12 mouse cellular contexts compared by ENCODE assay signal in genomic region chr9:46784355-46784975, GRCm38 (mm10).
DNase-seq lines count a peak whose midpoint lies in the region; ATAC-seq lines count a peak whose summit lies in the region.
"Had no signal": no experiment of that assay in that cellular context is flagged by ENCODE, and none has a peak within 500 bp of the region (broad histone marks: within the 10 kb centered on the region; RNA-seq: fewer than 3 reads in every experiment).

No protein-coding gene starts in this region.

- DNase-seq in frontal cortex, postnatal 25 days (ENCODE audit: low spot score in 2 of 2), result no peak
- peak; percentile 76 for DNase-seq in layer of hippocampus, adult 9-11 months
- DNase-seq in layer of hippocampus, adult 9-10 months (ENCODE audit: low spot score), result no peak
- peak; percentile 46 to 63 for DNase-seq in frontal cortex, postnatal 36 days (ENCODE audit: low spot score in 2 of 2)
- peak; percentile 55 for DNase-seq in right cerebral cortex, postnatal 25 days
- no peak for DNase-seq in urinary bladder, adult 2 months (ENCODE audit: low spot score)
- DNase-seq: adrenal gland, postnatal 14 days; gastrocnemius, postnatal 10 days; kidney, adult 18-20 months; kidney, postnatal 4 days; lung, postnatal 14 days had no signal

- ATAC-seq in frontal cortex, adult (ENCODE audit: low TSS enrichment), result peak; percentile 58

Comparison
In these comparisons a context has a peak if more than half of its experiments do, and no peak if none do; other contexts are left out.
1. DNase-seq: peak in layer of hippocampus, adult 9-11 months (single experiment), frontal cortex, postnatal 36 days (2 of 2) and right cerebral cortex, postnatal 25 days (single experiment); none in frontal cortex, postnatal 25 days (0 of 2), layer of hippocampus, adult 9-10 months (single experiment) and urinary bladder, adult 2 months (single experiment).